Mouse (Mus musculus) hindbrain, embryonic 12.5 days (tissue): ENCODE data around the gene Mrps25. TPM values are rescaled to one million over a fixed set of nuclear protein-coding genes. Genes with fewer than 3 reads are reported as not detected.

Experiments used
- ATAC-seq: fragments of 200-750 bp; cut with Nextera tagmentation; 2 replicates; pipeline ENCODE4 v1.8.0; 2017; ENCODE audit warnings: moderate TSS enrichment; ENCODE audit not compliant: low FRiP score
- H3K27ac ChIP-seq: fragments of 300-500 bp; sonication (generic); 2 replicates; pipeline ENCODE4 v1.5.1; 2016; ENCODE audit warnings: mild to moderate bottlenecking
- H3K27me3 ChIP-seq: fragments of 300-500 bp; sonication (generic); 2 replicates; pipeline ENCODE4 v1.6.1; 2016; ENCODE audit warnings: mild to moderate bottlenecking
- H3K36me3 ChIP-seq: fragments of 300-500 bp; sonication (generic); 2 replicates; pipeline ENCODE4 v1.6.1; 2016; ENCODE audit warnings: mild to moderate bottlenecking
- H3K4me1 ChIP-seq: fragments of 300-500 bp; sonication (generic); 2 replicates; pipeline ENCODE4 v1.6.1; 2016
- H3K4me2 ChIP-seq: fragments of 300-500 bp; sonication (generic); replicated peaks from 2 replicates; pipeline ENCODE4 v1.6.1; 2016; ENCODE audit warnings: mild to moderate bottlenecking
- H3K4me3 ChIP-seq: fragments of 300-500 bp; sonication (generic); 2 replicates; pipeline ENCODE4 v1.5.1; 2016; ENCODE audit warnings: mild to moderate bottlenecking
- H3K9ac ChIP-seq: fragments of 300-500 bp; sonication (generic); 2 replicates; pipeline ENCODE4 v1.6.1; 2016; ENCODE audit warnings: mild to moderate bottlenecking, moderate library complexity
- H3K9me3 ChIP-seq: fragments of 300-500 bp; sonication (generic); replicated peaks from 2 replicates; pipeline ENCODE4 v1.6.1; 2016; ENCODE audit warnings: mild to moderate bottlenecking
- WGBS: fragments of 180-500 bp; shearing (Covaris S2); methylation state at CpG from one replicate; pipeline ENCODE4 v1.1.7; 2016; 5-methylcytosine and 5-hydroxymethylcytosine counted together
- polyA plus RNA-seq: library from polyadenylated mRNA; unstranded; fragments of >200 nt; fragmentation: Nextera tagmentation; extraction: Ambion mirVana; gene quantifications from 2 replicates; pipeline ENCODE4 v1.2.1, GENCODE M21; 2016

Mrps25 gene
- polyA plus RNA-seq, 1 experiment from 2014 or later: 64.2 TPM

GRCm38 (mm10) chr6:92184178-92184577, 345 bp upstream of the Mrps25 start:
- H3K4me3 ChIP-seq: peak overlapping the region; percentile 81
- H3K9me3 ChIP-seq: no peaks in the 10 kb centered on the region; the same call in 1 of the 2 replicates
- H3K4me2 ChIP-seq: peak overlapping the region; percentile 85
- peak overlapping the region; percentile 83 for H3K9ac ChIP-seq
- ATAC-seq: peak; percentile 64
- H3K27me3 ChIP-seq: no peaks in the 10 kb centered on the region
- H3K27ac ChIP-seq: peak overlapping the region; percentile 35; the same call in 1 of the 2 replicates
- peaks cover 35% of the 10 kb centered on the region for H3K36me3 ChIP-seq
- 3% methylated on average over 10 of the region's 10 CpGs for WGBS
- peaks cover 11% of the 10 kb centered on the region for H3K4me1 ChIP-seq

- H3K27ac ChIP-seq: no peak overlapping the region
- no peak overlapping the region for H3K4me2 ChIP-seq
- no peaks in the 10 kb centered on the region; the same call in 1 of the 2 replicates for H3K9me3 ChIP-seq
- ATAC-seq: no peak
- no peak overlapping the region for H3K9ac ChIP-seq
- H3K4me3 ChIP-seq: no peak overlapping the region
- no peaks in the 10 kb centered on the region for H3K4me1 ChIP-seq
- WGBS: 98% methylated on average over 1 of the region's 1 CpGs
- peaks cover 64% of the 10 kb centered on the region for H3K36me3 ChIP-seq
- no peaks in the 10 kb centered on the region for H3K27me3 ChIP-seq
These were observed 7.4 kb downstream of the Mrps25 start for GRCm38 (mm10) chr6:92176450-92176849.

GRCm38 (mm10) chr6:92162724-92163123, 21.1 kb downstream of the Mrps25 start:
- Histone ChIP-seq H3K9me3 (no peaks in the 10 kb centered on the region), H3K36me3 (peaks cover 91% of the 10 kb centered on the region), H3K9ac (no peak overlapping the region), H3K27ac (no peak overlapping the region), H3K4me2 (no peak overlapping the region), H3K27me3 (no peaks in the 10 kb centered on the region), H3K4me3 (no peak overlapping the region), H3K4me1 (no peaks in the 10 kb centered on the region)
- 95% methylated on average over 1 of the region's 1 CpGs for WGBS
- ATAC-seq: no peak

GRCm38 (mm10) chr6:92158801-92159200, 25.0 kb downstream of the Mrps25 start:
- Histone ChIP-seq H3K36me3 (peaks cover 96% of the 10 kb centered on the region), H3K4me3 (no peak overlapping the region), H3K4me2 (no peak overlapping the region), H3K4me1 (no peaks in the 10 kb centered on the region), H3K27me3 (no peaks in the 10 kb centered on the region), H3K9ac (no peak overlapping the region), H3K27ac (no peak overlapping the region), H3K9me3 (no peaks in the 10 kb centered on the region)
- 95% methylated on average over 3 of the region's 3 CpGs for WGBS
- no peak for ATAC-seq

GRCm38 (mm10) chr6:92153774-92154173, 30.1 kb downstream of the Mrps25 start:
- no peaks in the 10 kb centered on the region for H3K4me1 ChIP-seq
- H3K36me3 ChIP-seq: peaks cover 91% of the 10 kb centered on the region
- WGBS: 93% methylated on average over 1 of the region's 1 CpGs
- H3K27ac ChIP-seq: no peak overlapping the region
- H3K27me3 ChIP-seq: no peaks in the 10 kb centered on the region
- no peaks in the 10 kb centered on the region for H3K9me3 ChIP-seq
- no peak overlapping the region for H3K4me2 ChIP-seq
- H3K9ac ChIP-seq: no peak overlapping the region
- H3K4me3 ChIP-seq: no peak overlapping the region
- ATAC-seq: no peak

- Histone ChIP-seq H3K9me3 (no peaks in the 10 kb centered on the region), H3K4me1 (no peaks in the 10 kb centered on the region), H3K36me3 (peaks cover 32% of the 10 kb centered on the region), H3K4me3 (no peak overlapping the region), H3K27ac (no peak overlapping the region), H3K9ac (no peak overlapping the region), H3K4me2 (no peak overlapping the region), H3K27me3 (no peaks in the 10 kb centered on the region)
- 96% methylated on average over 4 of the region's 4 CpGs for WGBS
- ATAC-seq: no peak
These were observed 38.0 kb downstream of the Mrps25 start for GRCm38 (mm10) chr6:92145881-92146280.

- ATAC-seq: no peak
These were observed 47.5 kb downstream of the Mrps25 start for GRCm38 (mm10) chr6:92136356-92136755.

GRCm38 (mm10) chr6:92133617-92134016, 50.2 kb downstream of the Mrps25 start:
- H3K27ac ChIP-seq: no peak overlapping the region
- H3K4me3 ChIP-seq: no peak overlapping the region
- WGBS: 94% methylated on average over 2 of the region's 2 CpGs
- H3K4me1 ChIP-seq: peaks cover 7% of the 10 kb centered on the region; the same call in 1 of the 2 replicates
- ATAC-seq: no peak
- no peak overlapping the region for H3K9ac ChIP-seq
- H3K36me3 ChIP-seq: no peaks in the 10 kb centered on the region
- no peaks in the 10 kb centered on the region for H3K27me3 ChIP-seq
- no peaks in the 10 kb centered on the region for H3K9me3 ChIP-seq
- H3K4me2 ChIP-seq: no peak overlapping the region

More at GRCm38 (mm10) chr6:92136356-92136755, 47.5 kb downstream of the Mrps25 start:
- H3K4me1 ChIP-seq: peaks cover 7% of the 10 kb centered on the region; the same call in 1 of the 2 replicates
- WGBS: 69% methylated on average over 2 of the region's 2 CpGs
- peaks cover 3% of the 10 kb centered on the region; the same call in 1 of the 2 replicates for H3K36me3 ChIP-seq
- H3K27ac ChIP-seq: no peak overlapping the region
- H3K4me2 ChIP-seq: no peak overlapping the region
- H3K4me3 ChIP-seq: no peak overlapping the region
- H3K9ac ChIP-seq: no peak overlapping the region
- H3K9me3 ChIP-seq: no peaks in the 10 kb centered on the region
- H3K27me3 ChIP-seq: no peaks in the 10 kb centered on the region

GRCm38 (mm10) chr6:92132021-92132911, 51.6 kb downstream of the Mrps25 start:
- H3K4me1 ChIP-seq: peaks cover 7% of the 10 kb centered on the region; the same call in 1 of the 2 replicates
- no peak for ATAC-seq
- no peaks in the 10 kb centered on the region for H3K9me3 ChIP-seq
- no peak overlapping the region for H3K4me2 ChIP-seq
- no peak overlapping the region for H3K4me3 ChIP-seq
- H3K36me3 ChIP-seq: no peaks in the 10 kb centered on the region
- H3K9ac ChIP-seq: no peak overlapping the region
- H3K27ac ChIP-seq: no peak overlapping the region
- no peaks in the 10 kb centered on the region for H3K27me3 ChIP-seq
- WGBS: 90% methylated on average over 3 of the region's 3 CpGs

GRCm38 (mm10) chr6:92131456-92131855, 52.4 kb downstream of the Mrps25 start:
- H3K9ac ChIP-seq: no peak overlapping the region
- H3K27ac ChIP-seq: no peak overlapping the region
- ATAC-seq: no peak
- H3K27me3 ChIP-seq: no peaks in the 10 kb centered on the region
- H3K4me2 ChIP-seq: no peak overlapping the region
- H3K9me3 ChIP-seq: no peaks in the 10 kb centered on the region
- peaks cover 7% of the 10 kb centered on the region; the same call in 1 of the 2 replicates for H3K4me1 ChIP-seq
- WGBS: 97% methylated on average over 1 of the region's 1 CpGs
- no peaks in the 10 kb centered on the region for H3K36me3 ChIP-seq
- H3K4me3 ChIP-seq: no peak overlapping the region

GRCm38 (mm10) chr6:92126861-92127468, 56.9 kb downstream of the Mrps25 start:
- Histone ChIP-seq H3K9ac (no peak overlapping the region), H3K4me3 (no peak overlapping the region), H3K27me3 (no peaks in the 10 kb centered on the region), H3K4me2 (no peak overlapping the region), H3K36me3 (no peaks in the 10 kb centered on the region), H3K4me1 (peaks cover 4% of the 10 kb centered on the region; the same call in 1 of the 2 replicates), H3K9me3 (no peaks in the 10 kb centered on the region), H3K27ac (no peak overlapping the region)
- ATAC-seq: no peak
- WGBS: 93% methylated on average over 1 of the region's 1 CpGs

- Histone ChIP-seq H3K9me3 (no peaks in the 10 kb centered on the region), H3K36me3 (no peaks in the 10 kb centered on the region), H3K4me2 (no peak overlapping the region), H3K4me1 (no peaks in the 10 kb centered on the region), H3K27ac (no peak overlapping the region), H3K9ac (no peak overlapping the region), H3K4me3 (no peak overlapping the region), H3K27me3 (no peaks in the 10 kb centered on the region)
- no peak for ATAC-seq
These were observed 59.3 kb downstream of the Mrps25 start for GRCm38 (mm10) chr6:92124547-92124946.
